Mouse (Mus musculus) ovary, postnatal 36 days (tissue): ENCODE data around the gene Tpsg1.
A peak's percentile ranks its signal among the peaks of the same experiment; 100 is the strongest.

Experiments
- DNase-seq: peaks from one replicate; pipeline ENCODE4 v3.0.0; 2022; ENCODE audit warnings: low spot score, mixed read lengths

Tpsg1 gene

GRCm38 (mm10) chr17:25368973-25369372 is at the start of gene Tpsg1:
TSS of gene Tpsg1 (plus strand) at chr17:25369273.
- DNase-seq: no peak

- DNase-seq: no peak
These were observed 48.3 kb upstream of the Tpsg1 start for GRCm38 (mm10) chr17:25320819-25321218.

- DNase-seq: no peak
These were observed 46.1 kb upstream of the Tpsg1 start for GRCm38 (mm10) chr17:25322930-25323329.

- DNase-seq: no peak
These were observed 36.8 kb upstream of the Tpsg1 start for GRCm38 (mm10) chr17:25332321-25332720.

- peak; percentile 66 for DNase-seq
These were observed 35.1 kb upstream of the Tpsg1 start for GRCm38 (mm10) chr17:25333943-25334342.

- no peak for DNase-seq
These were observed 30.9 kb upstream of the Tpsg1 start for GRCm38 (mm10) chr17:25338218-25338617.

- no peak for DNase-seq
These were observed 29.1 kb upstream of the Tpsg1 start for GRCm38 (mm10) chr17:25340003-25340402.

- DNase-seq: no peak
These were observed 27.6 kb upstream of the Tpsg1 start for GRCm38 (mm10) chr17:25341490-25341889.

GRCm38 (mm10) chr17:25345462-25345861 is 23.6 kb upstream of the Tpsg1 start, which contains the start of gene Tpsab1:
TSS of gene Tpsab1 (minus strand) at chr17:25345562.
- DNase-seq: no peak

- no peak for DNase-seq
These were observed 7.8 kb upstream of the Tpsg1 start for GRCm38 (mm10) chr17:25361291-25361690.

GRCm38 (mm10) chr17:25363726-25364125 is 5.3 kb upstream of the Tpsg1 start:
- peak; percentile 54 for DNase-seq

GRCm38 (mm10) chr17:25366005-25366404 is 3.1 kb upstream of the Tpsg1 start, which contains the start of gene Tpsb2:
TSS of gene Tpsb2 (plus strand) at chr17:25366305.
- DNase-seq: no peak

GRCm38 (mm10) chr17:25372491-25372890 is 3.4 kb downstream of the Tpsg1 start:
- no peak for DNase-seq

GRCm38 (mm10) chr17:25374011-25374410 is 4.9 kb downstream of the Tpsg1 start:
- DNase-seq: no peak

GRCm38 (mm10) chr17:25394526-25394925 is 25.5 kb downstream of the Tpsg1 start:
- DNase-seq: no peak

- DNase-seq: peak; percentile 78
These were observed 28.9 kb downstream of the Tpsg1 start for GRCm38 (mm10) chr17:25397804-25398519.

GRCm38 (mm10) chr17:25398520-25398838 is 29.4 kb downstream of the Tpsg1 start:
- DNase-seq: no peak

- DNase-seq: peak; percentile 65
These were observed 31.4 kb downstream of the Tpsg1 start for GRCm38 (mm10) chr17:25400443-25400842.

- DNase-seq: no peak
These were observed 32.4 kb downstream of the Tpsg1 start for GRCm38 (mm10) chr17:25401491-25401890.

- no peak for DNase-seq
These were observed 33.2 kb downstream of the Tpsg1 start for GRCm38 (mm10) chr17:25402224-25402623.

GRCm38 (mm10) chr17:25404190-25404589 is 35.1 kb downstream of the Tpsg1 start:
- DNase-seq: no peak

- DNase-seq: peak; percentile 38
These were observed 36.3 kb downstream of the Tpsg1 start for GRCm38 (mm10) chr17:25405224-25405895.

GRCm38 (mm10) chr17:25406011-25406441 is 37.0 kb downstream of the Tpsg1 start:
- DNase-seq: no peak

- DNase-seq: no peak
These were observed 38.3 kb downstream of the Tpsg1 start for GRCm38 (mm10) chr17:25407352-25407751.
